Mouse (Mus musculus): ENCODE results near the gene Sys1. TPM values are rescaled to one million over a fixed set of nuclear protein-coding genes. Genes with fewer than 3 reads are reported as not detected.

The Sys1 gene
- total RNA-seq, 2 experiments from 2014 or later: 21.2 to 21.9 TPM

DNA sequence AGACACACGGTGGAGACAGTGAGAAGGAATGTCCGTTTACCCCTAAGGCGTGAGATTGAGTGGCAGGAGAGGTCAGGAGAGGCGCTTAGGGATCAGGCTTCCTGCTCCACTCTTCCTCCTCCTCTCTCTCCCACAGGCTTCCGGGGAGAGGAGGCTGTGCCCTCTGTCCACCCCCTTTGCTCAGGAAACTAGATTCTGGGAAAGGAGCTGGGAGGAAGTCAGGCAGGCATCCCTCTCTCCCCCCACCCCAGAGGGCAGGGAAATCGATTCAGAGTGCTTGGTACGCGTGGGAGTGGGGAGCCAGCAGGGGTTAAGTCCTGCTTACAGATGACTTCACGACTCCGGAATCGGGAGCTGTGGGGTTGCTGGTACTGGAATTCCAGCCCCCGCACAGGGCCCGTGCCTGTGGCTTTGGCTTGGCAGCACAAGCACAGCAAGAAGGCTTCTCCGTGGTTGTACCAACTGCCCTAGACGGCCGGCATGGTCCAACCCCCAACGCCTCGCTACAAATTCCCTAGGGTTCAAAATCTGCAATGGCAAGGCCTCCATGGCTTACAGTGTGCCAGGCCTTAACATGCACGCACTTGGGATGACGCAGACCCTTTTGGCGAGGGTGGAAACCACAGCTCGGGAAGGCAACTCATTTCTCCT is 24.1 kb upstream of the Sys1 start:
- intact Hi-C loops (cut with DNase I): no loop called here
- peak; percentile 27 to 35 for DNase-seq

- no peak for DNase-seq
- intact Hi-C loops (cut with DNase I): no loop called here
Observed at GRCm38 (mm10) chr2:164433278-164433895, 23.4 kb upstream of the Sys1 start.

DNA sequence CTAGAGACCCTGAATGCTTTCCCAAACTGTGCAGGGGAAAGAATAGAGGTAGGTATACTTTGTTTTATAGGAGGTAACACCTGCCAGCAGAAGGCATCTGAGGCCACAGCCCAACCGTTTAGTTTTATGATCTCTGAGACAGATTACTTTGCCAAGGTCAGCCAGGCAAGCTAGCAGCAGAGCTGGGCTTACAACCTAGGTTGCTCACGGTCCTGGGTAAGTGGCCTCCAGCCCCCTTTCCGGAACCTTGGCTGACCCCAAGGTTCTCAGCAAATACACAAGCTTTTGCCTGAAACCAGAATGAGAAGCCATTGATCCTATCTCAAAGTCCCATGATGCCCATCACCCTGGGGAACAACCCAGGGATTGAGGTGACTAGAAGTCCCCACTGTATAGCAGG is 22.1 kb upstream of the Sys1 start:
- intact Hi-C loops (cut with DNase I): no loop called here
- no peak for DNase-seq

DNA sequence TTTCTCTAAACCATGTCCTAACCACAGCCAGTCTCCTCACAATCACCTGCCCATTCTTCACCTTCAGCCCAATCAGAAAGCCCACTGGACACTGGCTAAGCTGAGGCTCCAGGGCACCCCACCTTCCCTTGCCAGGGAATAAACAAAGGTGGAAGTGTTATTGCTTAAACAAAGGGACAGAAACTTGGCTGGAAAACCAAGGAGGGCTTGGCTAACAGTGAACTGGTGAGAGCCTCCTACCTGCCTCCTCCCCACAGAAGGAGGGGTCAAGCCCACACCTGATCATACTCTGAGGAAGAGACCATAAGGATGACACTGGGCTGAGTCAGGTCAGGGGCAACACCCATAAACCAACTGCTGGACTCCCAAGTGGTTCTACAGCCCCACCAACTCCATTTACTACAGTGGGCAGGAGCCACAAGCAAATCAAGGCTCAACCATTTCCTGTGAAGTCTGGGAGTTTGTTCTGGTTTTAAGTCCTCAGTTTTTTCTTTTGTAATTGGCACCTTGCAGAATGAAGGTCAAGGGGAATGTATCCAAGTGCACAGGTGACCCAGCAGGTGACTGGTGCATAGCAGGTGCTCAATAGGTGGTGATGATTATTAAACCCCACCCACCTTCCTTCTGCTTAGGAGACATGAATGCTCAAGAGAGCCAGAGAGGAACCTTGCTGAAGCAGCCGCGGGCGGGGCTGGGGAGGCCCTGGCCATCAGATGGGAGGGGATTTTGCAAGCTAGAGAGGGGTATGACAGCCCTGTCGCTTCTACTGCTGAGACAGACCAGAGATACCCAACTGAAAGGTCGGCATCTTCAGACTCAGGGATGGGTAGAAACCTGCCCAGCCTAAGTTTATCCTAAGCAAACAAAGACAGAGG is 21.3 kb upstream of the Sys1 start:
- intact Hi-C loops (cut with DNase I): no loop called here
- DNase-seq: no peak

- DNase-seq: no peak
- intact Hi-C loops (cut with DNase I): no loop called here
Observed at GRCm38 (mm10) chr2:164436215-164436913, 20.4 kb upstream of the Sys1 start.

GRCm38 (mm10) chr2:164436961-164437360 is 19.8 kb upstream of the Sys1 start:
- no peak for DNase-seq
- intact Hi-C loops (cut with DNase I): no loop called here

DNA sequence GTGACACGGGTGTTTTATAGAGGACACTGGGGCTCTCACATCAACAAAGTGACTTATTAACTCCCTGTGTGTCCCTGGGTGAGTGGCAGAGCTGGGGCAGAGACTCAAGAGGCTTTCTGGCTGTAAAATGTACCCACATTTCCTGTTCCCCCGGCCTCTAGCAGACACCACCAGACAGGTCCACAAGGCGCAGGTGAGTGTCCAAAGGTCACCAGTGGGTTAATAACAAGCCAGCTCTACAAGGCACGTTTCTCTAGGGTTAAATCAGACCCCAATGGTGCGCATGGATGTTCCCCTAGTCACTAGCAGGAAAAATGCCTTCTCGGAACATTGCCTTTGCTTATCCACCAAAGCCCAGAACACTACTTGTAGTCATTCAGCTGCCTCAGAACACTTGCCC is 19.1 kb upstream of the Sys1 start:
- intact Hi-C loops (cut with DNase I): no loop called here
- DNase-seq: no peak

- DNase-seq: no peak
- intact Hi-C loops (cut with DNase I): no loop called here
Observed at GRCm38 (mm10) chr2:164438257-164438656, 18.5 kb upstream of the Sys1 start.

- DNase-seq: peak in 1 of 2 experiments; percentile 30
- intact Hi-C loops (cut with DNase I): no loop called here
Observed at GRCm38 (mm10) chr2:164439001-164439421, 17.8 kb upstream of the Sys1 start.

DNA sequence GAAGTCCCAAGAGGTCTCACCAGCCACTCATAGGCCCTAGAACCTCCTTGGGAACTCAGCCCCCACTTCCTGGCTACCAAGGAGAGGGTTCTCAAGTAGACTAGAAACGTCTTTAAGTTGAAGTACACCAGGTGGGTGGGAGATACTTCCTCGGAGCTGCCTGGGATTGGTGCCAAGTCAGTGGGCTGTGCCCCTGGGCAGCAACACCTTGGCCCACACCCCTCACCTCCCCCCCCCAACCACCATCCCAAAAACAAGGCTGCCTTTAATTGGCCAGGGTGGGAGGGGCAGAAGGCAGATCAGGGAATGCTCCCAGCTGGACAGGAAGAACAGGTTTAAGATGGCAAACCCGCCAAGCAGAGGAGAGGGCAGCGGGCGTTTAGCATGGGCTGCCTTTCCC is 16.4 kb upstream of the Sys1 start:
- intact Hi-C loops (cut with DNase I): no loop called here
- DNase-seq: no peak

GRCm38 (mm10) chr2:164441155-164441554 is 15.6 kb upstream of the Sys1 start:
- DNase-seq: no peak

DNA sequence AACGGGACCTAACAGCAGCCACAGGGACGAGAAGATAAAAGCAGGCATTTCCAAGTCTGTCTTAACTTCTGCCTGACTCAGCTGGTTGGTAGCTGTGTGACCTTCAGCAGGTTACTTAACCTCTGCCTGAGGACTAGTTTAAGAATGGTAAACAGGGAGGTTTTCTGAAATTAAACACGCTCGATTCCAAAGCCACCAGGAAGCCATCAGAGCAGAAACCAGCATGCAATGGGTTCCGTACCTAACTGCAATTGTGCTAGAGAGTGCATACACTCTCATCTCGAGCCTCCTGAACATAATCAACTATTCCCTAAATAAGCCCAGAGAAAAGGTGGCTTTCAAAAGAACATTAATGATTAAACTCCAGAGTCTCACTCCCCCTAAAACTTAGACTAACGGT is 15.0 kb upstream of the Sys1 start:
- intact Hi-C loops (cut with DNase I): no loop called here
- DNase-seq: no peak

More at GRCm38 (mm10) chr2:164441155-164441554, 15.6 kb upstream of the Sys1 start:
- intact Hi-C loops (cut with DNase I): no loop called here

DNA sequence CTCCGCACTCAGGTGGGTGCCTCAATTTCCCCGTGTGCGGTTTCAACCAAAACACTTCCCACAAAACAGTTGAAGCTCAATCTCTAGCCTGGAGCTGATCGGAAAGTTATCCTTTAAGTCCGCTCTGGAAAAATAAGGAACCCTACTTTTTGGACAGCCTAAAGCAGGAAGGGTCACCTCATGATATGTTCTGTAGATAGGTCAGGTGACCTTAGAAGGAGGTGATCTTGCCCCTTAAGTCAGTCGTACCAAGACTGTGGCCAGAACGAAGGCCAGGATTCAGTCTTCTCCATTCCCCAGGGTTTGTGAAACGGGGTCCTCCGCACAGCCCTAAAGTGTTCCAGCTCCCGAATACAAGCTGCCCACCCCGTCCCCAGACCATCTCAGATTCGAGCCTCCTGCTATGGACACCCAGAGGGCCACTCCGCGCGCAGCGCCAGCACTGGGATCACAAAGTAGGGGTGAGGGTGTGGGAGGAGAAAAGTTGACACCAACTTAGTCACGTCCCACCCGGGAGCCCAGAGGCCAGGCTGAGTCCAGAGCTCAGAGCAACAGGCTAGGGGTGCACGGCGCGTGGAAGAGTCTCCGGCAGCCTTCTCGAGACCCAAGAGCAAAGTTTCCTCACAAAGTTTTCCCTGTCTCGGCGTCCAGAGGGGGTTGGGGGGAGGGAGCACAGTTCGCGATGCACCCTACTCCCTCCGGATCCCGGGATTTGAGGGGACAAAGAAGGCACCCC is 14.3 kb upstream of the Sys1 start:
- DNase-seq: peak; percentile 54 to 60

DNA sequence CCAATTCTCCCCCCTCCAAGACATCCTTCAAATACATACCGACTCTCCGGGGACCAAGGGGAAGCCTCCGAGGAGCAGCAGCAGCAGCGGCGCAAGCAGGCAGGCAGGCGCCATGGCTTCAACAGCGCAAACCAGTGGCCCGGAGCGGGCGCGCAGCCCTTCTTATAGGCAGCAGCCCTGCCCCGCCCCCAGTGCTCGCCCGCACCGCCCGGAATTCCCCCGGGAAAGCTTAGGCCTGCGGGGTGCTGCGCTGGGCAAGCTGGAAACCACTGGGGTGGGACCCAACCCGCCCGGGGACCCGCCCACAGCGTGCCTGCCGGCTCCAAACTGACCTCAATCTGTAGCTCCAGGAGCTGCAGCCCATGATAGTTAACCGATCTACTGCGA is 13.7 kb upstream of the Sys1 start:
- peak; percentile 86 to 88 for DNase-seq
- intact Hi-C loops (cut with DNase I): no loop called here

More for the DNA sequence above, 14.3 kb upstream of the Sys1 start:
- intact Hi-C loops (cut with DNase I): no loop called here

DNA sequence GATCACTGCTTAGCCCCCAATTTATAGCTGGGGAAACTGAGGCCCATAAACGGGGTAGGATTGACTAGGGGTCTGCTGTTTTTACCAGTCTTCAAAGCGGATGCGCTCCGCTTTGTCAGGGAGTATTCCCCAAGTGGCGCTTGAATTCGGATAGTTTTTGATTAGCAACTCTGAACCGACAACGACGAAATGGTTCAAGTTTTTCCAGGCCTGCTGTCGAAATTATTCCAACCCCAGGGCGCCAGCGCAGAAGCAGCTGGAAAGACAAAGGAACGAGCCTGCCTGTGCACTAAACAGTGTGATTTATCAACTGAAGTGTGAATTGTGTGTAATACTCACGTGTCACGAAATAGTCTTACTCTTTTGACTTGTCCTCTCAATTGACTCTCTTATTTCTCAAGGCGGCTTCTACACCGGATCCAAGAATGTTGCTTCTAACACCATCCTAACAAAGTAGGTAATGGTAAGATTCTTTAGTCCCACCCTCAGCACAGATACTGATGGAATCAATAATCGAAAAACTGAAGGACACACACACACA is 13.2 kb upstream of the Sys1 start, which contains the start of gene Sdc4:
Sdc4 (minus strand) TSS at position 428 of the 541 bp plus-strand sequence.
- peak; percentile 16 to 31 for DNase-seq
- intact Hi-C loops (cut with DNase I): no loop called here

GRCm38 (mm10) chr2:164444701-164445100 is 12.1 kb upstream of the Sys1 start:
- intact Hi-C loops (cut with DNase I): no loop called here
- DNase-seq: no peak

- intact Hi-C loops (cut with DNase I): no loop called here
- DNase-seq: no peak
Observed at GRCm38 (mm10) chr2:164445399-164446085, 11.2 kb upstream of the Sys1 start.

GRCm38 (mm10) chr2:164446086-164446469 is 10.7 kb upstream of the Sys1 start:
- no peak for DNase-seq
- intact Hi-C loops (cut with DNase I): no loop called here

- intact Hi-C loops (cut with DNase I): no loop called here
- no peak for DNase-seq
Observed at GRCm38 (mm10) chr2:164448140-164448539, 8.6 kb upstream of the Sys1 start.

Data from heart, postnatal 14 days (tissue).